Mouse (Mus musculus) cerebellum, adult (tissue): Measurements from ENCODE around the gene Hcn2.

Experiments used
- ATAC-seq: cut with Nextera tagmentation; 2 replicates; pipeline ENCODE4 v1.9.2; 2017; ENCODE audit warnings: mild to moderate bottlenecking, moderate library complexity, mixed read lengths; ENCODE audit not compliant: insufficient number of reproducible peaks, low FRiP score, low TSS enrichment

Hcn2 gene

GRCm38 (mm10) chr10:79716254-79716987, at the start of gene Hcn2:
TSS of gene Hcn2 (plus strand) at chr10:79716634.
- peak; percentile 8; the same call in 1 of the 2 replicates for ATAC-seq

GRCm38 (mm10) chr10:79668076-79668475, 48.4 kb upstream of the Hcn2 start:
- no peak for ATAC-seq

- ATAC-seq, result peak; percentile 73
These were observed 47.5 kb upstream of the Hcn2 start, which contains the start of gene Tpgs1 for GRCm38 (mm10) chr10:79668771-79669575. TSS of gene Tpgs1 (plus strand) at chr10:79669369.

GRCm38 (mm10) chr10:79669576-79670057, 46.8 kb upstream of the Hcn2 start:
- ATAC-seq, result peak; percentile 36; the same call in 1 of the 2 replicates

- 0 out of 2 replicates have a peak, but pooled peaks have one; percentile 8 for ATAC-seq
These were observed 46.2 kb upstream of the Hcn2 start for GRCm38 (mm10) chr10:79670071-79670888.

GRCm38 (mm10) chr10:79671396-79672087, 44.9 kb upstream of the Hcn2 start:
- no peak for ATAC-seq

- ATAC-seq, result no peak
These were observed 44.4 kb upstream of the Hcn2 start for GRCm38 (mm10) chr10:79672088-79672455.

- no peak for ATAC-seq
These were observed 43.4 kb upstream of the Hcn2 start for GRCm38 (mm10) chr10:79673054-79673453.

GRCm38 (mm10) chr10:79675346-79676035, 40.9 kb upstream of the Hcn2 start:
- no peak for ATAC-seq

- ATAC-seq, result peak; percentile 5; the same call in 1 of the 2 replicates
These were observed 35.6 kb upstream of the Hcn2 start for GRCm38 (mm10) chr10:79680606-79681495.

GRCm38 (mm10) chr10:79681591-79682245, 34.7 kb upstream of the Hcn2 start, which contains the start of gene Cdc34:
TSS of gene Cdc34 (plus strand) at chr10:79682195.
- peak; percentile 85 for ATAC-seq

- no peak for ATAC-seq
These were observed 33.9 kb upstream of the Hcn2 start for GRCm38 (mm10) chr10:79682551-79682915.

- no peak for ATAC-seq
These were observed 33.4 kb upstream of the Hcn2 start for GRCm38 (mm10) chr10:79682916-79683582.

GRCm38 (mm10) chr10:79683726-79684640, 32.5 kb upstream of the Hcn2 start:
- ATAC-seq, result no peak

- no peak for ATAC-seq
These were observed 31.4 kb upstream of the Hcn2 start for GRCm38 (mm10) chr10:79684770-79685600.
